8 mouse cellular contexts compared by ENCODE assay signal in the genomic region with DNA sequence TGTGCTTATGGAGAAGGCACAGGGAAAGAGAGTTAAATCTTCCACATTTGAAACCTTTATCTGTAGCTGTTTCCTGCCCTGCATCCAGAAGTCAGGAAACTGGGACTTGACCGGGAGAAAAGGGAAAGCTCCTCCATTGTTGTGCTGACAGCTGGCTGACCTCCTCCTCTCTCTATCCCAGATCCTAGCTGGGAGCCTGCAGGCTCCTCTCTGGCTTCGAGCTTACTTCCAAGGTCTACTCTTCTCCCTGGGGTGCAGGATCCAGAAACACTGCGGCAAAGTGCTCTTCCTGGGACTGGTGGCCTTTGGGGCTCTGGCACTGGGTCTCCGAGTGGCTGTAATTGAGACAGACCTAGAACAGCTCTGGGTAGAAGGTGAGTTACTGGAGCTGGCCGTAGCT. TPM values are rescaled to one million over a fixed set of nuclear protein-coding genes. Genes with fewer than 3 reads are reported as not detected.
DNase-seq lines count a peak whose midpoint lies in the region; ATAC-seq and TF ChIP-seq lines count a peak whose summit lies in the region.

No protein-coding gene starts in this region.

- peaks cover 6% of the 10 kb centered on the region for H3K4me1 ChIP-seq in heart, adult 2 months (ENCODE audit: control insufficient read depth, insufficient read depth, low read length)
- peaks cover 51% of the 10 kb centered on the region for H3K4me1 ChIP-seq in limb, embryonic 10.5 days

- peak overlapping the region; percentile 58 for H3K4me3 ChIP-seq in left cerebral cortex, adult 2 months
- H3K4me3 ChIP-seq in heart, adult 2 months, result peak overlapping the region; percentile 56
- peak overlapping the region; percentile 77 for H3K4me3 ChIP-seq in limb, embryonic 10.5 days

- TF ChIP-seq POLR2A in heart, adult 2 months (IDR thresholded peaks at IDR 0.05; ENCODE audit: insufficient read depth, low read depth, low read length), result no peak

- 0 out of 2 replicates have a peak, but pooled peaks cover 2% of the 10 kb centered on the region for H3K27me3 ChIP-seq in heart, adult 2 months (ENCODE audit: control insufficient read depth, insufficient read depth, low read length)
- H3K27me3 ChIP-seq in limb, embryonic 10.5 days (ENCODE audit: low read depth, poor library complexity, severe bottlenecking), result no peaks in the 10 kb centered on the region

- H3K9ac ChIP-seq in heart, adult 2 months (ENCODE audit: low read depth, low read length), result peak overlapping the region; percentile 67

- no peak for DNase-seq in left cerebral cortex, adult 2 months (ENCODE audit: extremely low spot score in 1 of 2, low spot score in 2 of 2)
- DNase-seq in left cerebral cortex, postnatal 25 days (ENCODE audit: low spot score in 2 of 2), result no peak
- peak; percentile 13 to 37 for DNase-seq in heart, adult 2 months
- DNase-seq in limb, embryonic 10.5 days (ENCODE audit: low spot score), result no peak
- DNase-seq in retina, embryonic 14.5 days (ENCODE audit: low spot score), result peak; percentile 29
- DNase-seq in cerebellum, adult 9-11 months, result no peak
- no peak for DNase-seq in left cerebral cortex, postnatal 10 days (ENCODE audit: extremely low spot score in 1 of 2, low spot score in 2 of 2)

- no peak overlapping the region for H3K27ac ChIP-seq in left cerebral cortex, adult 2 months
- peak overlapping the region; percentile 60 for H3K27ac ChIP-seq in heart, adult 2 months
- peak overlapping the region; percentile 91 for H3K27ac ChIP-seq in limb, embryonic 10.5 days

- H3K79me2 ChIP-seq in heart, adult 2 months (replicated peaks; ENCODE audit: control insufficient read depth, insufficient read depth, low read length), result no peaks in the 10 kb centered on the region

- TF ChIP-seq CTCF in left cerebral cortex, adult 2 months (IDR thresholded peaks at IDR 0.05), result no peak
- no peak for TF ChIP-seq CTCF in heart, adult 2 months (IDR thresholded peaks at IDR 0.05)

- intact Hi-C loops in left cerebral cortex, adult 2 months (cut with DNase I), result no loop called here
- intact Hi-C loops in left cerebral cortex, postnatal 25 days (cut with DNase I), result no loop called here
- intact Hi-C loops in heart, adult 2 months (cut with DNase I), result loop anchor here (5.0 kb wide), 1 partner anchor 41 kb away; no protein-coding TSS in a partner anchor
- intact Hi-C loops in left cerebral cortex, postnatal 10 days (cut with DNase I), result loop anchor here (5.0 kb wide), 1 partner anchor 44 kb away; no protein-coding TSS in a partner anchor

- WGBS in heart, adult 2 months, result 16% methylated on average over 5 of the region's 5 CpGs
- 22% methylated on average over 5 of the region's 5 CpGs for WGBS in limb, embryonic 10.5 days

- ATAC-seq in activated CD4-positive, CD25-positive, alpha-beta regulatory T cell, adult 4 months, result no peak

- no peaks in the 10 kb centered on the region for H3K9me3 ChIP-seq in limb, embryonic 10.5 days (replicated peaks)

- H3K36me3 ChIP-seq in heart, adult 2 months (ENCODE audit: control insufficient read depth, insufficient read depth, low read length), result no peaks in the 10 kb centered on the region
- H3K36me3 ChIP-seq in limb, embryonic 10.5 days, result peaks cover 19% of the 10 kb centered on the region

- no peak for TF ChIP-seq EP300 in heart, adult 2 months (IDR thresholded peaks at IDR 0.05; ENCODE audit: insufficient read depth, low read depth, low read length)

RNA-seq across cellular contexts. Expression of gene Ptch2, which starts 0.8 kb away (rescaled TPM):
- 1 to 10 TPM; 1.7 to 3.5 TPM for total RNA-seq in left cerebral cortex, adult 2 months (2021)
- total RNA-seq in left cerebral cortex, postnatal 25 days (2021), result 1 to 10 TPM; 1.4 to 2.0 TPM
- under 1 TPM; 0.70 to 0.86 TPM for total RNA-seq in heart, adult 2 months (2021)
- polyA plus RNA-seq in heart, adult 2 months (2012; rRNA removed), result 2.4 and 3.2 TPM in 2 replicates
- 8.4 and 9.0 TPM in 2 replicates for polyA plus RNA-seq in limb, embryonic 10.5 days (2016; fragmentation: Nextera tagmentation; extraction: Ambion mirVana)
- not detected for polyA plus RNA-seq in activated CD4-positive, CD25-positive, alpha-beta regulatory T cell, adult 4 months (2017; shearing (Covaris generic))
- 1 to 10 TPM; 2.4 to 3.4 TPM for total RNA-seq in left cerebral cortex, postnatal 10 days (2021)

RNA-seq across cellular contexts. Expression of gene Btbd19, which starts 28.9 kb away (rescaled TPM):
- 10 to 100 TPM; 11.5 to 13.2 TPM for total RNA-seq in left cerebral cortex, adult 2 months (2021)
- 10 to 100 TPM; 13.0 to 14.0 TPM for total RNA-seq in left cerebral cortex, postnatal 25 days (2021)
- total RNA-seq in heart, adult 2 months (2021), result 1 to 10 TPM; 2.9 to 3.2 TPM
- polyA plus RNA-seq in heart, adult 2 months (2012; rRNA removed), result 6.6 and 12.2 TPM in 2 replicates
- polyA plus RNA-seq in limb, embryonic 10.5 days (2016; fragmentation: Nextera tagmentation; extraction: Ambion mirVana), result 5.5 and 5.9 TPM in 2 replicates
- 10 to 100 TPM; 22.7 to 24.1 TPM for polyA plus RNA-seq in activated CD4-positive, CD25-positive, alpha-beta regulatory T cell, adult 4 months (2017; shearing (Covaris generic))
- total RNA-seq in left cerebral cortex, postnatal 10 days (2021), result 10 to 100 TPM; 11.9 to 12.0 TPM

RNA-seq across cellular contexts. Expression of gene Tctex1d4, which starts 29.9 kb away (rescaled TPM):
- total RNA-seq in left cerebral cortex, adult 2 months (2021), result not detected
- total RNA-seq in left cerebral cortex, postnatal 25 days (2021), result not detected
- total RNA-seq in heart, adult 2 months (2021), result not detected
- 0.29 and 4.2 TPM in 2 replicates for polyA plus RNA-seq in heart, adult 2 months (2012; rRNA removed)
- not detected in 2 replicates for polyA plus RNA-seq in limb, embryonic 10.5 days (2016; fragmentation: Nextera tagmentation; extraction: Ambion mirVana)
- polyA plus RNA-seq in activated CD4-positive, CD25-positive, alpha-beta regulatory T cell, adult 4 months (2017; shearing (Covaris generic)), result 1 to 10 TPM; 1.7 to 3.5 TPM
- under 1 TPM in 1 of 2 experiments, not detected in 1; 0.47 TPM for total RNA-seq in left cerebral cortex, postnatal 10 days (2021)

RNA-seq across cellular contexts. Expression of gene Plk3, which starts 37.1 kb away (rescaled TPM):
- total RNA-seq in left cerebral cortex, adult 2 months (2021), result 10 to 100 TPM; 13.7 to 19.6 TPM
- total RNA-seq in left cerebral cortex, postnatal 25 days (2021), result 10 to 100 TPM; 11.4 to 16.3 TPM
- total RNA-seq in heart, adult 2 months (2021), result 1 to 10 TPM; 1.4 to 1.9 TPM
- polyA plus RNA-seq in heart, adult 2 months (2012; rRNA removed), result 4.5 and 4.7 TPM in 2 replicates
- polyA plus RNA-seq in limb, embryonic 10.5 days (2016; fragmentation: Nextera tagmentation; extraction: Ambion mirVana), result 2.5 and 3.5 TPM in 2 replicates
- 10 to 100 TPM; 10.6 to 14.6 TPM for polyA plus RNA-seq in activated CD4-positive, CD25-positive, alpha-beta regulatory T cell, adult 4 months (2017; shearing (Covaris generic))
- 10 to 100 TPM; 17.7 to 19.9 TPM for total RNA-seq in left cerebral cortex, postnatal 10 days (2021)

RNA-seq across cellular contexts. Expression of gene Rps8, which starts 59.4 kb away (rescaled TPM):
- 100 to 1,000 TPM; 512 to 526 TPM for total RNA-seq in left cerebral cortex, adult 2 months (2021)
- total RNA-seq in left cerebral cortex, postnatal 25 days (2021), result 100 to 1,000 TPM; 452 to 469 TPM
- total RNA-seq in heart, adult 2 months (2021), result 100 to 1,000 TPM; 553 to 608 TPM
- 315 and 381 TPM in 2 replicates for polyA plus RNA-seq in heart, adult 2 months (2012; rRNA removed)
- polyA plus RNA-seq in limb, embryonic 10.5 days (2016; fragmentation: Nextera tagmentation; extraction: Ambion mirVana), result 842 and 1,039 TPM in 2 replicates
- 100 to 1,000 TPM; 869 to 969 TPM for polyA plus RNA-seq in activated CD4-positive, CD25-positive, alpha-beta regulatory T cell, adult 4 months (2017; shearing (Covaris generic))
- total RNA-seq in left cerebral cortex, postnatal 10 days (2021), result 100 to 1,000 TPM; 554 to 567 TPM

Comparison
In these comparisons a context has a peak if more than half of its experiments do, and no peak if none do; other contexts are left out.
1. intact Hi-C loops: an anchor here in heart, adult 2 months (5.0 kb wide) and left cerebral cortex, postnatal 10 days (5.0 kb wide); none called in left cerebral cortex, adult 2 months and left cerebral cortex, postnatal 25 days.
2. DNase-seq: peak in heart, adult 2 months (2 of 2) and retina, embryonic 14.5 days (single experiment); none in left cerebral cortex, adult 2 months (0 of 2), left cerebral cortex, postnatal 25 days (0 of 2), limb, embryonic 10.5 days (single experiment), cerebellum, adult 9-11 months (single experiment) and left cerebral cortex, postnatal 10 days (0 of 2).
3. Peak in every context shown above with its lines, with median percentiles within 50 percentile points of each other: H3K4me3 ChIP-seq.